In the genomic region with DNA sequence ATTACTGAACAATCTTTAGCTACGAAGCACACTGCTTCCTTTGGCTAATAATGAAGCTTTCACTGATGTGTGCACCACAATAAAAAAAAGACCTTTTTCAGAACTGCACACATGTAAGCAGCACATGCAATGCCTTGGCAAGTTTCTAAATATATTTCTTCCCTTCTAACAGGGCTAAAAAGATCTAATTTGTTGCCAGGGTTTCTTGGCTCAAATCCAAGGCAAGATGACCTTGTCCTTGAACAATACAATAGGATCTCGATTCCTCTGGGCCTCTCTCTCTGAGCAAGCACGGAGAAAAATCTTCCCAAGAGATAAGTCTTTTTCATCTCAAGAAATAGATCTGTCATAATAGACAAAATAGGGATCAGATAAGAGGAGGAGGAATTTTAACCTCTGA, we compare ENCODE assay signal across 11 mouse cellular contexts.
A peak's percentile ranks its signal among the peaks of the same experiment; 100 is the strongest.
DNase-seq lines count a peak whose midpoint lies in the region; ATAC-seq lines count a peak whose summit lies in the region.
"Had no signal": no experiment of that assay in that cellular context is flagged by ENCODE, and none has a peak within 500 bp of the region (broad histone marks: within the 10 kb centered on the region; RNA-seq: fewer than 3 reads in every experiment).

No protein-coding gene starts in this region.

- WGBS in hindbrain, embryonic 12.5 days = 39% methylated on average over 3 of the region's 3 CpGs
- 31% methylated on average over 3 of the region's 3 CpGs for WGBS in stomach, embryonic 16.5 days

- peak; percentile 9; the same call in 1 of the 2 replicates for ATAC-seq in hindbrain, embryonic 12.5 days (ENCODE audit: low FRiP score)
- no peak for ATAC-seq in stomach, embryonic 16.5 days (ENCODE audit: insufficient read depth, low FRiP score)

- H3K4me2 ChIP-seq in hindbrain, embryonic 12.5 days (replicated peaks) = no peak overlapping the region
- no peak overlapping the region for H3K4me2 ChIP-seq in stomach, embryonic 16.5 days (ENCODE audit: low read depth, low read length)

- H3K27ac ChIP-seq in hindbrain, embryonic 12.5 days = no peak overlapping the region
- peak overlapping the region; percentile 29; the same call in 1 of the 2 replicates for H3K27ac ChIP-seq in stomach, embryonic 16.5 days (ENCODE audit: low read length)

- no peaks in the 10 kb centered on the region for H3K9me3 ChIP-seq in hindbrain, embryonic 12.5 days (replicated peaks)
- H3K9me3 ChIP-seq in stomach, embryonic 16.5 days (replicated peaks; ENCODE audit: control insufficient read depth, low read length) = no peaks in the 10 kb centered on the region

- intact Hi-C loops in gastrocnemius, postnatal 14 days (cut with DNase I; ENCODE audit: low total_unique reads) = no loop called here
- intact Hi-C loops in gastrocnemius, postnatal 36 days (cut with DNase I) = no loop called here

- peak; percentile 22 for DNase-seq in gastrocnemius, adult 18-20 months (ENCODE audit: low spot score)
- no peak for DNase-seq in gastrocnemius, postnatal 14 days
- DNase-seq in retina, postnatal 1 day = peak; percentile 71
- DNase-seq in retina, embryonic 14.5 days (ENCODE audit: low spot score) = no peak
- no peak for DNase-seq in urinary bladder, postnatal 25 days (ENCODE audit: low spot score)
- DNase-seq in gastrocnemius, postnatal 36 days = no peak
- DNase-seq: left cerebral cortex, postnatal 4 days had no signal

- H3K9ac ChIP-seq in hindbrain, embryonic 12.5 days = no peak overlapping the region
- no peak overlapping the region for H3K9ac ChIP-seq in stomach, embryonic 16.5 days (ENCODE audit: low read length)

- no peaks in the 10 kb centered on the region for H3K27me3 ChIP-seq in hindbrain, embryonic 12.5 days
- H3K27me3 ChIP-seq in stomach, embryonic 16.5 days (ENCODE audit: control insufficient read depth, insufficient read depth, low read length) = no peaks in the 10 kb centered on the region
- H3K27me3 ChIP-seq: CH12.LX had no signal

- H3K4me3 ChIP-seq in hindbrain, embryonic 12.5 days = no peak overlapping the region
- no peak overlapping the region for H3K4me3 ChIP-seq in stomach, embryonic 16.5 days (replicated peaks; ENCODE audit: low read length)
- H3K4me3 ChIP-seq: erythroblast, embryonic 14.5 days had no signal

- H3K36me3 ChIP-seq in hindbrain, embryonic 12.5 days = no peaks in the 10 kb centered on the region
- no peaks in the 10 kb centered on the region for H3K36me3 ChIP-seq in stomach, embryonic 16.5 days (ENCODE audit: control insufficient read depth, insufficient read depth, low read length)

- peaks cover 9% of the 10 kb centered on the region for H3K4me1 ChIP-seq in hindbrain, embryonic 12.5 days
- peaks cover 6% of the 10 kb centered on the region for H3K4me1 ChIP-seq in stomach, embryonic 16.5 days (ENCODE audit: control insufficient read depth, insufficient read depth, low read length)

Comparison
In these comparisons a context has a peak if more than half of its experiments do, and no peak if none do; other contexts are left out.
1. DNase-seq: peak in gastrocnemius, adult 18-20 months (single experiment) and retina, postnatal 1 day (single experiment); none in gastrocnemius, postnatal 14 days (single experiment), retina, embryonic 14.5 days (single experiment), urinary bladder, postnatal 25 days (single experiment) and gastrocnemius, postnatal 36 days (0 of 2).